Mouse (Mus musculus): Measurements from ENCODE around the gene Tppp2. TPM values are rescaled to one million over a fixed set of nuclear protein-coding genes. Genes with fewer than 3 reads are reported as not detected.

The Tppp2 gene
- total RNA-seq, 2 experiments from 2014 or later, result 1.8 TPM

GRCm38 (mm10) chr14:51895071-51895470 lies 23.2 kb upstream of the Tppp2 start:
- TF ChIP-seq CTCF (IDR thresholded peaks at IDR 0.05), result no peak
- intact Hi-C loops (cut with DNase I), result no loop called here
- Histone ChIP-seq H3K27ac (no peak overlapping the region), H3K4me3 (no peak overlapping the region)
- DNase-seq, result no peak

- H3K27ac ChIP-seq, result no peak overlapping the region
- intact Hi-C loops (cut with DNase I), result no loop called here
- DNase-seq, result no peak
- no peak overlapping the region for H3K4me3 ChIP-seq
- TF ChIP-seq CTCF (IDR thresholded peaks at IDR 0.05), result no peak
Observed at GRCm38 (mm10) chr14:51896019-51896418, 22.2 kb upstream of the Tppp2 start.

DNA sequence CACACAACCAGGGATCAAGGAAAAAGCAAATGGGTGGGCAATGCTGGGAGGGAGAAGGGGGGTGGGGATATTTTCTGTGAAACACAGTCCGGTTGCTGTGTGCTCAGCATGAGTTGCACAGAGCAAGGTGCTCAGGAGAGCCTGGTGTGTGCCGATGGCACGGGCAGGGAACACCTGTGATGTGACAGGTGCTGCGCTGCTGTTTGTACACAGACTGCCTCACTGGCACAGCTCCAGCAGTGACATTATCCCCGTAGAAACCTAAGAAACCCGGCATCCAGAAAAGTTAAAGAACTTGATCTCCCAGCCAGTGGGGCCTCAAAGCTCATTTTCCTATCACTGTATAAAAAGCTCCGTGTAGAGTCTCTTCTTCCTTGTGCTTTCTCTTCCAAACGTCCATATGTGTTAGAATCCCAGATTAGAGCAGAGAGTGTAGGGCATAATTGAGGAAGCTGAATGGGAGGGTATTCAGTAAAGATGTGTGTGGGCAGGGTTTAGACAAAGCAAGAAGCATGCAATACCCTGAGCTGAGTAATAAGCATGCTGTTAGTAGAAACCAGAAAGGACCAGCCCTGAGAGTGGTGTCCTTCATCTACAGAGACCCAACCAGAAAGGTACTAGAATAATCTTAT lies 21.6 kb upstream of the Tppp2 start:
- H3K27ac ChIP-seq, result no peak overlapping the region
- TF ChIP-seq CTCF (IDR thresholded peaks at IDR 0.05), result no peak
- no peak for DNase-seq
- intact Hi-C loops (cut with DNase I), result no loop called here
- H3K4me3 ChIP-seq, result no peak overlapping the region

DNA sequence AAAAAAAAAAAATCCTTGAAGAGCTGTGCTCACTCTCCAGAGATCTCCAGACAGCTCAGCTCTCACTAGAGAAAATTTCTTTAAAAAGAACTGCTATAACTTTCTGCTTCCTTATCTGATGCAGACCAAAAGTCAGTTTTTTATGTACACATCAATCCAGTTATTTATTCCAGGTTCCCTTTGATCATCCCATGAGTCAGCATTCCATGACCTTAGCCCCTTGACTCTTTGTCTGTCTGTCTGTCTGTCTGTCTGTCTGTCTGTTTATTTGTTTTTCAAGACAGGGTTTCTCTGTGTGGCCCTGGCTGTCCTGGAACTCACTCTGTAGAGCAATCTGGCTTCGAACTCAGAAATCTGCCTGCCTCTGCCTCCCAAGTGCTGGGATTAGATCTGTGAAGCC lies 18.9 kb upstream of the Tppp2 start:
- intact Hi-C loops (cut with DNase I), result no loop called here
- no peak overlapping the region for H3K4me3 ChIP-seq

GRCm38 (mm10) chr14:51902806-51903710 lies 15.2 kb upstream of the Tppp2 start:
- intact Hi-C loops (cut with DNase I), result loop anchor here (1.0 to 5.0 kb wide), 3 partner anchors 26 to 120 kb away; no protein-coding TSS in a partner anchor
- no peak overlapping the region for H3K4me3 ChIP-seq
- TF ChIP-seq CTCF (IDR thresholded peaks at IDR 0.05), result peak; percentile 94; the same call in 1 of the 2 replicates
- peak; percentile 88 for DNase-seq
- H3K27ac ChIP-seq, result peak overlapping the region; percentile 54

More for the DNA sequence above, 18.9 kb upstream of the Tppp2 start:
- H3K27ac ChIP-seq, result no peak overlapping the region
- no peak for DNase-seq
- no peak for TF ChIP-seq CTCF (IDR thresholded peaks at IDR 0.05)

DNA sequence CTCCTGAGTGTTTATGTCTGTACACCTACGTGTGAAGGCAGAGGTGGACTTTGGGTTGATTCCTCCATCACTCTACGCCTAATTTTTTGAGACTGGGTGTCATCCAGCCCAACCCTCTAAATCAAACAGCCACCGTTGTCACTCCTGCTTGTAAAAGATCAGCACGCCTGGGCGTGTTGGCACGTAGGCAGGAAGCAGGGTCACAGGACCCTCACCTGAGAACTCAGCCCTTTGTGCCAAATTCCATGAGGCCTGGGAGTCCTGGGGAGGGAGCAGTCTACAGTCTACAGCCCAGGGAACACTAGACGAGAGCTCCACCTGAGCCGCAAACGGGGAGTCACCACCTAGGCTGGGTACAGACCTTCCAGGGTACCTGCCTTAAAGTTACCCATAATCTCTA lies 14.4 kb upstream of the Tppp2 start:
- intact Hi-C loops (cut with DNase I), result loop anchor here (1.0 to 5.0 kb wide), 3 partner anchors 26 to 120 kb away; no protein-coding TSS in a partner anchor
- Histone ChIP-seq H3K4me3 (no peak overlapping the region), H3K27ac (no peak overlapping the region; the same call in 1 of the 2 replicates)
- no peak for DNase-seq
- no peak for TF ChIP-seq CTCF (IDR thresholded peaks at IDR 0.05)

DNA sequence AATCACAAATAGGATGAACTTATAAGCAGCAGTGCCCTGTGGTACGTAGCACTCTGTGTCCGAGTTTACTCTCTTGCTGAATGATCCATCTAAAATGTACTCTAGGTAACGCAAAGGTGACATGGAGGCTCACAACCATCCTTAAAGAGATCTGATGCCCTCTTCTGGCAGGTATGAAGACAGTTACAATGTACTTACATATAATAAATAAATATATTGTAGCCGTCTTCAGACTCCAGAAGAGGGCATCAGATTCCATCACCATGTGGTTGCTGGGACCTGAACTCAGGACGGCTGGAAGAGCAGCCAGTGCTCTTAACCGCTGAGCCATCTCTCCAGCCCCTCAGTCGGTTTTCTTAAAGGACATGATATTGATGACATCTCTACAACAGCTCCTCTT lies 13.5 kb upstream of the Tppp2 start:
- Histone ChIP-seq H3K4me3 (no peak overlapping the region), H3K27ac (peak overlapping the region; percentile 32; the same call in 1 of the 2 replicates)
- intact Hi-C loops (cut with DNase I), result loop anchor here (5.0 kb wide), 1 partner anchor 103 kb away; no protein-coding TSS in a partner anchor
- peak; percentile 36; the same call in 1 of the 2 replicates for TF ChIP-seq CTCF (IDR thresholded peaks at IDR 0.05)
- no peak for DNase-seq

- intact Hi-C loops (cut with DNase I), result no loop called here
Observed at GRCm38 (mm10) chr14:51906102-51906501, 12.1 kb upstream of the Tppp2 start.

GRCm38 (mm10) chr14:51911301-51911700 lies 6.9 kb upstream of the Tppp2 start:
- peak; percentile 56 for DNase-seq
- no peak for TF ChIP-seq CTCF (IDR thresholded peaks at IDR 0.05)
- intact Hi-C loops (cut with DNase I), result no loop called here
- Histone ChIP-seq H3K4me3 (peak overlapping the region; percentile 78), H3K27ac (peak overlapping the region; percentile 100)

More at GRCm38 (mm10) chr14:51906102-51906501, 12.1 kb upstream of the Tppp2 start:
- Histone ChIP-seq H3K4me3 (no peak overlapping the region), H3K27ac (peak overlapping the region; percentile 35)
- DNase-seq, result no peak
- TF ChIP-seq CTCF (IDR thresholded peaks at IDR 0.05), result no peak

DNA sequence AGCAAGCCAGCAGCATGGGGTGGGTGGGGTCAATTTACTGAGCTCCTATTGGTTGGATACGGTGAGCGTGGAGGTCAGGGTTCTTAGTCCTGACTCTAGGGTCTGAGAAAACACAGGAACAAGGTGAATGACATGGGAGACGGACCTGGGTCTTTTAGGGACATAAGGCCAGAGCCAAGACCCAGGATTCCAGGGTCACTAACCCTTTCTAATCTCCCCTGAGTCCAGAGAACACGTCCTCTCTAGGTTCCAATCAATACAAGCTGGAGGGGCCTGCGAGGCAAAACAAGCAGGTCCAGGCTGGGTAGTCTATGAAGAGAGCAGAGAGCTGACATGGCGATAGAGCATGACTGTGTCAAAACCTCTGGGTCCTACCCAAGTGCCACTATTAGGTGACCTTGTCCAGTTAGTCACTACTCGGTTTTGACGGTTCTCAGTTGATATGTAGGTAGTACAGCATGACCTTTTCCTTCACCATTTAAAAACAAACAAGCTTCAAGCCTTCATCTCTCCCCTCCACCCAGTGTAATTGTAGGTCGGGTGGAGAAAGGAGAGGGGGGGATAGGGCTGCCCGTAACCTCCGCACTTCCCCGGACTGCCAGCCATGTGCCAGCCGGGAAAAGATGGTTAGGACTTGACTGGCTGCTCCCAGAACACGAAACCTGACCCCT lies 5.7 kb upstream of the Tppp2 start:
- no peak for DNase-seq
- H3K4me3 ChIP-seq, result peak overlapping the region; percentile 78
- H3K27ac ChIP-seq, result peak overlapping the region; percentile 100
- no peak for TF ChIP-seq CTCF (IDR thresholded peaks at IDR 0.05)
- intact Hi-C loops (cut with DNase I), result loop anchor here (1.0 to 2.0 kb wide), 2 partner anchors 9 to 72 kb away; partner anchors contain the start of gene Arhgef40

GRCm38 (mm10) chr14:51913062-51913959 lies 4.9 kb upstream of the Tppp2 start:
- Histone ChIP-seq H3K4me3 (peak overlapping the region; percentile 78), H3K27ac (peak overlapping the region; percentile 100)
- intact Hi-C loops (cut with DNase I), result loop anchor here (2.0 kb wide), 1 partner anchor 71 kb away; the partner anchor contains the start of gene Arhgef40
- TF ChIP-seq CTCF (IDR thresholded peaks at IDR 0.05), result no peak
- peak; percentile 97 for DNase-seq
